Mouse (Mus musculus) midbrain, embryonic 16.5 days (tissue): ENCODE measurements around the gene Kcnq1. TPM values are rescaled to one million over a fixed set of nuclear protein-coding genes. Genes with fewer than 3 reads are reported as not detected.

Source experiments
- ATAC-seq: fragments of 200-750 bp; cut with Nextera tagmentation; 2 replicates; pipeline ENCODE4 v1.8.0; 2017; ENCODE audit warnings: moderate TSS enrichment
- H3K27ac ChIP-seq: fragments of 300-500 bp; sonication (generic); 2 replicates; pipeline ENCODE4 v1.5.1; 2014; ENCODE audit warnings: mild to moderate bottlenecking, low read length, mixed read lengths
- H3K27me3 ChIP-seq: fragments of 300-500 bp; sonication (generic); 2 replicates; pipeline ENCODE4 v1.6.1; 2014; ENCODE audit warnings: low read depth, low read length, mixed read lengths; ENCODE audit not compliant: control insufficient read depth, insufficient read depth
- H3K36me3 ChIP-seq: fragments of 300-500 bp; sonication (generic); 2 replicates; pipeline ENCODE4 v1.6.1; 2014; ENCODE audit warnings: mild to moderate bottlenecking, low read length, moderate library complexity, mixed read lengths; ENCODE audit not compliant: control insufficient read depth, insufficient read depth
- H3K4me1 ChIP-seq: fragments of 300-500 bp; sonication (generic); 2 replicates; pipeline ENCODE4 v1.6.1; 2014; ENCODE audit warnings: mild to moderate bottlenecking, low read length, mixed read lengths; ENCODE audit not compliant: control insufficient read depth, insufficient read depth
- H3K4me2 ChIP-seq: fragments of 300-500 bp; sonication (generic); 2 replicates; pipeline ENCODE4 v1.6.1; 2014; ENCODE audit warnings: mild to moderate bottlenecking, low read length, mixed read lengths
- H3K4me3 ChIP-seq: fragments of 300-500 bp; sonication (generic); 2 replicates; pipeline ENCODE4 v1.5.1; 2014; ENCODE audit warnings: low read depth, mild to moderate bottlenecking, low read length, moderate library complexity, mixed read lengths
- H3K9ac ChIP-seq: fragments of 300-500 bp; sonication (generic); 2 replicates; pipeline ENCODE4 v1.6.1; 2014; ENCODE audit warnings: low read depth, low read length, mixed read lengths
- H3K9me3 ChIP-seq: fragments of 300-500 bp; sonication (generic); replicated peaks from 2 replicates; pipeline ENCODE4 v1.6.1; 2014; ENCODE audit warnings: mild to moderate bottlenecking, low read length, mixed read lengths; ENCODE audit not compliant: control insufficient read depth, poor library complexity, severe bottlenecking
- WGBS: fragments of 180-500 bp; shearing (Covaris S2); extraction: QIAGEN DNeasy Blood & Tissue Kit; methylation state at CpG from one replicate; pipeline ENCODE4 v1.1.7; 2014; 5-methylcytosine and 5-hydroxymethylcytosine counted together
- polyA plus RNA-seq: library from polyadenylated mRNA; unstranded; fragments of >200 nt; fragmentation: Nextera tagmentation; extraction: Ambion mirVana; gene quantifications from 2 replicates; pipeline ENCODE4 v1.2.1, GENCODE M21; 2015

The Kcnq1 gene
- polyA plus RNA-seq, 1 experiment from 2014 or later, result 1.1 TPM

- no peak for ATAC-seq
- 0 out of 2 replicates have a peak, but pooled peaks cover under 1% of the 10 kb centered on the region for H3K4me1 ChIP-seq
- peaks cover 17% of the 10 kb centered on the region for H3K9me3 ChIP-seq
- peak overlapping the region; percentile 66 for H3K9ac ChIP-seq
- peak overlapping the region; percentile 52 for H3K27ac ChIP-seq
- no peaks in the 10 kb centered on the region for H3K36me3 ChIP-seq
- no peaks in the 10 kb centered on the region for H3K27me3 ChIP-seq
- peak overlapping the region; percentile 56 for H3K4me2 ChIP-seq
- peak overlapping the region; percentile 50 for H3K4me3 ChIP-seq
- WGBS, result 36% methylated on average over 95 of the region's 100 CpGs
Observed at GRCm38 (mm10) chr7:143459332-143460211, 353.4 kb downstream of the Kcnq1 start.

- no peak; the same call in 1 of the 2 replicates for ATAC-seq
Observed at GRCm38 (mm10) chr7:143460217-143460834, 354.2 kb downstream of the Kcnq1 start.

GRCm38 (mm10) chr7:143460874-143461273 lies 354.7 kb downstream of the Kcnq1 start, which contains the start of gene Cdkn1c:
Cdkn1c (minus strand) TSS chr7:143461050.
- H3K27me3 ChIP-seq, result no peaks in the 10 kb centered on the region
- H3K9ac ChIP-seq, result peak within 1 kb of the TSS; percentile 66
- ATAC-seq, result peak; percentile 73
- peaks cover 17% of the 10 kb centered on the region for H3K9me3 ChIP-seq
- peak within 1 kb of the TSS; percentile 50 for H3K4me3 ChIP-seq
- H3K36me3 ChIP-seq, result no peaks in the 10 kb centered on the region
- WGBS, result 30% methylated on average over 37 of the region's 48 CpGs
- H3K4me2 ChIP-seq, result peak within 1 kb of the TSS; percentile 56
- peak within 1 kb of the TSS; percentile 52 for H3K27ac ChIP-seq
- H3K4me1 ChIP-seq, result 0 out of 2 replicates have a peak, but pooled peaks cover 3% of the 10 kb centered on the region

More at GRCm38 (mm10) chr7:143460217-143460834, 354.2 kb downstream of the Kcnq1 start:
- WGBS, result 33% methylated on average over 58 of the region's 60 CpGs
- H3K4me2 ChIP-seq, result peak overlapping the region; percentile 56
- peak overlapping the region; percentile 50 for H3K4me3 ChIP-seq
- H3K36me3 ChIP-seq, result no peaks in the 10 kb centered on the region
- H3K27ac ChIP-seq, result peak overlapping the region; percentile 52
- H3K9ac ChIP-seq, result peak overlapping the region; percentile 66
- H3K27me3 ChIP-seq, result no peaks in the 10 kb centered on the region
- 0 out of 2 replicates have a peak, but pooled peaks cover 3% of the 10 kb centered on the region for H3K4me1 ChIP-seq
- peaks cover 17% of the 10 kb centered on the region for H3K9me3 ChIP-seq

- H3K27ac ChIP-seq, result no peak overlapping the region
- H3K9me3 ChIP-seq, result peaks cover 17% of the 10 kb centered on the region
- 56% methylated on average over 19 of the region's 32 CpGs for WGBS
- ATAC-seq, result peak; percentile 59
- H3K9ac ChIP-seq, result 0 out of 2 replicates have a peak overlapping the region, but pooled peaks have one; percentile 28
- peak overlapping the region; percentile 50 for H3K4me3 ChIP-seq
- H3K4me1 ChIP-seq, result 0 out of 2 replicates have a peak, but pooled peaks cover 3% of the 10 kb centered on the region
- no peaks in the 10 kb centered on the region for H3K27me3 ChIP-seq
- H3K36me3 ChIP-seq, result no peaks in the 10 kb centered on the region
- peak overlapping the region; percentile 56 for H3K4me2 ChIP-seq
Observed at GRCm38 (mm10) chr7:143461294-143461870, 355.2 kb downstream of the Kcnq1 start.

- peaks cover 17% of the 10 kb centered on the region for H3K9me3 ChIP-seq
- ATAC-seq, result no peak
- no peaks in the 10 kb centered on the region for H3K36me3 ChIP-seq
- H3K4me1 ChIP-seq, result 0 out of 2 replicates have a peak, but pooled peaks cover 3% of the 10 kb centered on the region
- H3K9ac ChIP-seq, result no peak overlapping the region
- H3K27me3 ChIP-seq, result no peaks in the 10 kb centered on the region
- 32% methylated on average over 10 of the region's 11 CpGs for WGBS
- no peak overlapping the region for H3K27ac ChIP-seq
- H3K4me2 ChIP-seq, result no peak overlapping the region
- no peak overlapping the region for H3K4me3 ChIP-seq
Observed at GRCm38 (mm10) chr7:143461920-143462319, 355.8 kb downstream of the Kcnq1 start.

- Histone ChIP-seq H3K36me3 (no peaks in the 10 kb centered on the region), H3K27ac (no peak overlapping the region), H3K9me3 (peaks cover 17% of the 10 kb centered on the region), H3K4me1 (peaks cover 3% of the 10 kb centered on the region; the same call in 1 of the 2 replicates), H3K4me2 (no peak overlapping the region), H3K27me3 (no peaks in the 10 kb centered on the region), H3K9ac (no peak overlapping the region), H3K4me3 (no peak overlapping the region)
- 75% methylated on average over 5 of the region's 5 CpGs for WGBS
- no peak for ATAC-seq
Observed at GRCm38 (mm10) chr7:143462516-143462915, 356.4 kb downstream of the Kcnq1 start.

- no peak overlapping the region for H3K4me2 ChIP-seq
- ATAC-seq, result no peak
Observed at GRCm38 (mm10) chr7:143463865-143464415, 357.8 kb downstream of the Kcnq1 start.

GRCm38 (mm10) chr7:143464811-143465560 lies 358.8 kb downstream of the Kcnq1 start:
- Histone ChIP-seq H3K27me3 (no peaks in the 10 kb centered on the region), H3K4me2 (peak overlapping the region; percentile 76), H3K36me3 (no peaks in the 10 kb centered on the region), H3K4me1 (peaks cover 9% of the 10 kb centered on the region; the same call in 1 of the 2 replicates), H3K9ac (peak overlapping the region; percentile 61), H3K4me3 (peak overlapping the region; percentile 34), H3K27ac (no peak overlapping the region), H3K9me3 (peaks cover 10% of the 10 kb centered on the region)
- 29% methylated on average over 50 of the region's 56 CpGs for whole genome bisulfite sequencing
- no peak for ATAC-seq

More at GRCm38 (mm10) chr7:143463865-143464415, 357.8 kb downstream of the Kcnq1 start:
- Histone ChIP-seq H3K9ac (no peak overlapping the region), H3K27ac (no peak overlapping the region), H3K9me3 (peaks cover 17% of the 10 kb centered on the region), H3K36me3 (no peaks in the 10 kb centered on the region), H3K27me3 (no peaks in the 10 kb centered on the region), H3K4me1 (peaks cover 9% of the 10 kb centered on the region; the same call in 1 of the 2 replicates), H3K4me3 (no peak overlapping the region)
- WGBS, result 29% methylated on average over 11 of the region's 11 CpGs
